Mouse (Mus musculus): ENCODE measurements around the gene P3h3.
A peak's percentile ranks its signal among the peaks of the same experiment; 100 is the strongest.
"Not testable (repeated sequence)": the region's sequence is repeated elsewhere in the genome, so short reads cannot be mapped to it uniquely, and the experiment has no call there.

P3h3 gene

DNA sequence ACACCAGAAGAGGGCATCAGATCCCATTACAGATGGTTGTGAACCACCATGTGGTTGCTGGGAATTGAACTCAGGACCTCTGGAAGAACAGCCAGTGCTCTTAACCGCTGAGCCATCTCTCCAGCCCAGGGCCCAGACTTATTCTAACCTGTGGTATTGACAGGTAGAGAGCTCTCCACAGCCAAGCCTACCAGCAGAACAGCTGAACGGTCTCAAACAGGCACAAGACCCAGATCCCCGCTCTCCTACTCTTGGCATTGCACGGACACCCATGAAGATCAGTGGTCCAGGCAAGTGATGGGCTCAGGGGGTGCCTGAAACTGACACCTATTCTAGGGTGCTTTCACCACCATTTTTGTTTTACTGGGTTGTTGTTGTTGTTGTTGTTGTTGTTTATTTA lies 26.4 kb downstream of the P3h3 start:
- DNase-seq (ENCODE audit: low read depth): not testable (repeated sequence)

- DNase-seq (ENCODE audit: low read depth): peak; percentile 98
Measured at GRCm38 (mm10) chr6:124829799-124830700, 27.5 kb downstream of the P3h3 start.

DNA sequence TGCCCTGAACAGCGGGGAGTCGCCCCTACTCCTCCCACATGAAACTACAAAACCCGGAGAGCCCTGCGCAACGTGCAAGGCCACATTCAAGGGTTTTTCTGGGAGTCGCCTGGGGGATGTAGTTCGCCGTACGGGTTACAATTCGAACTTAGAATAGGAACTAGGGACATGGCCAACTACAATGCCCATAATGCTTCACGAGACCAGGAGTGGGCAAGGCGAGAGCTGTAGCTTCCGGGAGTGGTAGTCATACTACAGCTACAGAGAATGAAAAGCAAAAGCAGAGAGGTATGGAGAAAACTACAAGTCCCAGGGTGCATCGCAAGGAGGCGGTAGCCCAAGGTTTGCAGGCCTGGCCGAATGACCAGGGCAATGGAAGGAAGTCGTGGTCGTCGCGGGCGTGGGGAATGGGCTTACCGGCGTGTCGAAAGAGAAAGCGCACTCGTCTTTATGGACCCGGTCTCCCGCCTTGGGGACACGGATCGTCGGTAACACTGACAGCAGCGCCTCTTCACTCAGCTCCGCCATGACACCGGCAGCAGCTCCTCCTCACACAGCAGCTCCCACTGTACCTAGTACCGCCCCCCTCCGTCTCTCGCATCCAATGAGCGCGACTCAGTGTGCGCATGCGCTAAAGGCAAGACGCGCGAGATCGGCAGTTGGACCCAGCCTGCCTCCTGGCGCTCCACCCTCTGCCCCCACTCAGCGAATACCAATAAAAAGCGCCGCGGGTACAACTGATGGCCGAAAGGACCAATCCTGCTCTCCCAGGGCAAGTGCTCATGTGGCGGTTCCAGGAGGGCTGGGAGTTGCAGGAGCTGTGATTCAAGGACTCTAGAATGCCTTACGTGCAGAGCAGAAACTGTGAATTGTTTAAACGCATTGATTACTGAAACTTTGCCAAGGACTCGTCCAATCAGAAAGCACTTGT lies 28.4 kb downstream of the P3h3 start, which contains the start of the genes Usp5 and Cdca3:
TSS of gene Usp5 (minus strand) at position 617 of the 931 bp plus-strand sequence.
TSS of gene Cdca3 (plus strand) at position 680 of the 931 bp plus-strand sequence.
- peak; percentile 100 for DNase-seq (ENCODE audit: low read depth)

DNA sequence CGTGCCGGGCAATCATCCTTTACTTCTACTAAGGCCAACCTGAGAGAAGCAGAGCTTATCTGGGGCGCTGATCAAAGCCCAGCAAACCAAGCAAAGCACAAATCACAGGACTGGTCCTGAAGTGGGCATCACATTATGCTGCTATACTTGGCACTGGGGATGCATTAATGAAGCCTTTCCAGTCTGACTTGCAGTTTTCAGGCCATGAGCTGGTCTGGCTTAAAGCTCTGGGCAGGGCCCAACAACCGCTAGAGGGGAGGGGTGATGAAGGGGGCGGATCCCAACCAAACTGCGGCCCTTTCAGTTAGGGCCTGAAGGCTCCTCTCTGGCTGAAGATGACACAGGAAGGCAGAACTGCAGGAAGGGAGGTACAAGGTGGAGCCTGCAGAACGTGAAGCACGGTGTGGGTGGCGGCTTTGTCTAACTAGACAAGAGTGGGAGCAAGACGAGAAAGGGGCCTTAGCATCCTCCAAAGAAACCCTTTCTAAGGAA lies 29.4 kb downstream of the P3h3 start:
- peak; percentile 69 for DNase-seq (ENCODE audit: low read depth)

- DNase-seq (ENCODE audit: low read depth): no peak
Measured at GRCm38 (mm10) chr6:124822049-124822448, 35.5 kb downstream of the P3h3 start.

- no peak for DNase-seq (ENCODE audit: low read depth)
Measured at GRCm38 (mm10) chr6:124820891-124821290, 36.7 kb downstream of the P3h3 start.

- DNase-seq (ENCODE audit: low read depth): no peak
Measured at GRCm38 (mm10) chr6:124817971-124818370, 39.6 kb downstream of the P3h3 start.

DNA sequence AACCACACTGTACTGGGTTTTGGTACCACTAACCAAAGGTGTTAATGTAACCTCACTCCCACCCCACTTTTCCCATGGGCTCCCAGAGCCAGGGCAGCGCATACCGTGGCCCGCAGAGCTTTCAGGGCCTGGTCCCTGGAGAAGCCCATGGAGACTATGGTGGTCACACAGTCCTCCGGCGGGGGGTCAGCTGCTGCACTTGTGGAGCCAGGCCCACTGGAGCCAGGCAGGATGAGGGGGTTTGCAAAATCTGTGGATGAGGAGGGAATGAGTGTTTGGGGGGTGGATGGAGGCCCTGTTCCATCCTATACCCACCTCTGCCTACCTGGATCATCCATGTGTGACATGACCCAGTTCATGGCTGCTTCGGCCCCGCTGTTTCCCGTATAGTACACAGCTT lies 40.0 kb downstream of the P3h3 start:
- DNase-seq (ENCODE audit: low read depth): no peak

DNA sequence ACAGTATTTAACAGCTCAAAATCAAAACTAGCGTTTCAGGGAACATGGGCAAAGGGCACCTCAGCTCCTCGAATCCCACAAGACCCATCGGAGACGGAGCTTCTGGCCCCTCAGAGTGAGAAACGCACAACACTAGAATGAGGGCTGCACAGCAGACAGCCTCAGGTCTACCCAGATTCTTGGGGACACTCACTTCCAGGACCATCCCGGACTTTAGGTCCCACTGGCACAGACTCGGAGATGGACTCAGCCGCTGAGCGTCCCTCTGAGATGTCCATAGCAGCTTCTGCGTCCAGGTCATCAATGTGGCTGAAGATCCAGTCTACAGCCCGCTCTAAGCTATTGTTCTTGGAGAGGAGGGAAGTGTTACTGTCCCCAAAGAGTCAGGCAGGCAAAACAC lies 40.4 kb downstream of the P3h3 start:
- no peak for DNase-seq (ENCODE audit: low read depth)

DNA sequence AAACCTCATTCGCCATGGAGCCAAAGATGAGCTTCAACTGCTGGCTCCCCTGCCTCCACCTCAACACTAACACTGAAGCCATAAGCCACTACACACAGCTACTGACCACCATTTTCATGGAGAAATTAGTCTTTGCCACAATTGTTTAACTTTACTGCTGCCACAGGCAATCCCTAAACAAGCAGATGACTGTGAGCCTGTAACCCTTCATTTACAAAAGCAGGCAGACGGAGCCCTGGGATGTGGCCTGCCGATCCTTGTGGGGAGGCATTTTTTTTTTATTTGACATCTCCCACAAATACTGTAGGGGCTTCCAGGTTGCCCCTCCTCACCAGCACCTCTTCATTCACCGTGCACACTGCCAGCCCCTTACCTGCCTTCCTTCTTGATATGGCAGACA lies 40.9 kb downstream of the P3h3 start:
- DNase-seq (ENCODE audit: low read depth): no peak

DNA sequence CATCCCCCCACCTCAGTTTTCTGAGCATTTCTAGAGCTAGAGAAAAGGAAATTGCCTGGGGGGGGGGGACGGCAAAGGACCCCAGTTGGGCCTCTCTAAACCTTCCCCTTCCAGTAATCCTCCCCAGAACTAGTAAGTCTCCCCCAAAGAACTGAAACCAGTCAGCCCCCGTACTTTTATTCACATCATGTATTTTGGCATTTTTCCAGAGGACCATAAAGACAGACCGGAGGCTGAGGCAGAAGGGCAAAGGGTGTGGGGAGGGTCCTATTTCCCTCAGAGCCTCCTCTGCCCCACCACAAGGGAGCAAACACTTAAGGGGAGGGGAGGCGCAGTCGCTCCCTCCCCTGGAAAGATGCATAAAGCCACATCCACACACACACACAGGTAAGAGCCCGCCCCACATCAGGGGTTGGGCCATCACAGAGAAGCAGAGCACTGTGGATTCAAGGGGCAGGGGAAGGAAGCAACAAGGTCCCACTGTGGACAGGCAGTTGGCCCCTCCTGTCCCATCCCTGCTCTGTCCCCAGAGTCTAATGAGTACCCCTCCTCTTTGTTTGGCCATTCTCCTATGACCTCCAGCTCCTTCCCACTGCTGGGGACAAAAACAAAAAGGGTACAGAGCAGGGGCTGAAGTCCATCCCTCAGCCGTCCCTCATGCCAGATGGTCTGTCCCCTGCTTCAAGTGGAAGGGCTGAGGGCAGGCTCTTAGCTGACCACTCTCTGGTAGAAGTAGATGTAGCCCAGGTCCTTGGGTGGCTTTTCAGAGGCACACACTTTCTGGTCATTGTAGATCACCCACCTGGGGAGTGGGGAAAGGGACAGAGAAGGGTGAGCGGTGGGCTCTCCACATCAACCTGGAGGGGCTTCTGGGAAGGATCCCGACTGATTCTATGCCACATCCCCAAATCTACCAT lies 42.4 kb downstream of the P3h3 start:
- DNase-seq (ENCODE audit: low read depth): no peak

DNA sequence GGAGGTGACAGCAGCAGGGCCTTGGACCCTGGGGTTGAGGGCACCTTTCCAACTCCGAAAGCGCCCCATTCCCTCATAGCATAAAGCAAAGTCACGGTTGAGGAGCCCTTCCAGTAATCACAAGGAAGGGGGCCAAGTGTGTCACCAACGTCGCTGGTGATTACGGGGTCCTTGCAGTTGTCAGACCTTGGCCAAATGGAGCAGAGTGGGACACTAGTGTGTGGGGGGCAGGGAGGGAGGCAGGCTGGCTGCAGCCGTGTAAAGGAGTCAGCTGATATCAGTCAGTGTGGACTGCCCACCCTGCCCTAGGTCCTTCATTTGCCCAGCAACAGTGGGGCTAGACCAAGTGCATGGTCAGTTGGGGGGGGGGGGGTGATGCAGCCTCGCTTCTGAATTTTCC lies 43.1 kb downstream of the P3h3 start:
- no peak for DNase-seq (ENCODE audit: low read depth)

DNA sequence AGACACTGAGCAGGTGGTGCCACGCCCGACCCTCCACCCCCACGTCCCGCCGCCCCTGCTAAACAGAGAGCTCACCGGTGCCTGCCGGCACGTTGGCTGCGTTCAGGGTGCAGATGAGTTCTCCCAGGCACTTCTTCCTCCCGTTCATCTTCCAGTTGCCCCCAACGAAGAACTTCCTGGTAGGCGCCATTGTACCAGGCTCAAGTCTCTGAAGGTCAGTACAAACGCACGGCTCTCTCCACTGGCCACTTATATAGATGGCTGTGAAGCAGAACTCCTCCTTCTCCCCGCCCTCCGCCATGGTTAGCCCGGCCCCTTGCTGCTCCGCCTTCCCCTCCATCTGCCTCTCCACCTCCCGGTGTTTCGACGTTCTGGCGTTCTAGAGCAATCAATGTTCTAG lies 43.6 kb downstream of the P3h3 start, which contains the start of gene Tpi1:
TSS of gene Tpi1 (minus strand) at position 364 of the 400 bp plus-strand sequence.
- DNase-seq (ENCODE audit: low read depth): peak; percentile 90

DNA sequence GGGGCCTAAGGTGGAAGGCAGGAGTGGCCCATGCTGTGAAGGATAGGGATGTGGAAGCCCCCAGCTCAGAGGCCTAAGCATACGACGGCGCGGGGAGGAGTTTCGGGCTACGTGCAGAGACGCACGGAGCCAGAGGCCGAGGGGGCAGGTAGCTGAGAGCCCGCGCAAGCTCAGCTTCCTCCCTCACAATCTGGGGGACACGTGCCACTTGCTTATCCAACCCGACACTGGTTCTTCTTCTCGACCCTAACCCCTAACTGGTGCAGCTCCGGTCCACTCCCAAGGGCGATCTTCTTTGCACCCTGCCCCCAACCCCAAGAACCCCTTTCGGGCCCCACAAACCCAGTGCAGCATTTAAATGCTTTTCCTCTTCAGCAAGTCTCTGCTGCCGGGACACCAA lies 44.1 kb downstream of the P3h3 start:
- peak; percentile 81 for DNase-seq (ENCODE audit: low read depth)

- no peak for DNase-seq (ENCODE audit: low read depth)
Measured at GRCm38 (mm10) chr6:124812848-124813247, 44.7 kb downstream of the P3h3 start.

- no peak for DNase-seq (ENCODE audit: low read depth)
Measured at GRCm38 (mm10) chr6:124811701-124812560, 45.6 kb downstream of the P3h3 start.

DNA sequence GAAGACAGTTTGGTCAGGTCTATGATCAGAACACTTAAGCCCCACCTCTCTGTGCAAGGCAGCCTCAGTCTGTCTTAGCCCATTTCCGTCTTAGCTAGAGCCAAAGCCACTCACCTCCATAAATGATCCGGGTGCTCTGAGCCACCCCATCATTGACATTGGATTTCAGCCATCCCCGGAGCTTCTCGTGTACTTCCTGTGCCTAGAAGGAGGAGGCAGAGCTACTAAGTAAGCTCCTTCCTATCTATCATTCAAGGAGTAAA lies 46.2 kb downstream of the P3h3 start:
- DNase-seq (ENCODE audit: low read depth): no peak

DNA sequence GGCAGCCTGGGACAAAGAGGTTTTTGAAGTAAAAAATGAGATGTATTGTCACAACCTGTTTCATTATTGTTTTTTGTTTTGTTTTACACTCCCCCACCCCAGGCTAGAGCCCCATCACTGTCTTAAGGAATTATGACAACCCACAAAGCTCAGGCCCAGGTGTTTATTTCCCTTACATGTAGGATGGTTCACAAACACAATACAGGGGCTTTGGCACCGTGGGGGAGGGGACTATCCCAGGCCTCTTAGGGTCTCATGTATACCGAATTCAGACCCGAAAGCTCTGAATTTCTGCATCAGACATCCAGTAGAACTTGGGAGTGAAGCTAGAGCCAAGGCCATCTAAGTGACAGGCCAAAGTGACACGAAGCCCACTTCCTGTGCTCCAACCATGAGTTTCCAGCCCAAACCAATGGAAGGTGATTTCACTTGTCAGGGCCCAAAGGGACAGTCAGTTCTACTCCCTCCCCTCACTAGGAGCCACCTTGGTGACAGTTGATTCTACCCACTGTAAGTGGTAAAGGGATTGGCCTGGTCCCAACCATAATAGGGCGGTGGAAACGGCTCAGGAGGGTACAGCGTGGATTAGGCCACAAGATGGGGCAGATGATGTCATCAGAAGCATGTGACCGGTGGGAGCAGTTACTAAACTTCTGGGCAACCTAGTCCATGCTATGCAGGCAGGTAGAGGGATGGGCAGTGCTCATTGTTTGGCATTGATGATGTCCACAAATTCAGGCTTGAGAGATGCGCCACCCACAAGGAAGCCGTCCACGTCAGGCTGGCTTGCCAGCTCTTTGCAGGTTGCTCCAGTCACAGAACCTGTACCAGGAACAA lies 46.8 kb downstream of the P3h3 start:
- DNase-seq (ENCODE audit: low read depth): not testable (repeated sequence)

- no peak for DNase-seq (ENCODE audit: low read depth)
Measured at GRCm38 (mm10) chr6:124809775-124810538, 47.6 kb downstream of the P3h3 start.

Measured in induced T-regulatory cell, adult 2 months (primary cell).